Mouse (Mus musculus): Measurements from ENCODE around the gene Smad6.
A peak's percentile ranks its signal among the peaks of the same experiment; 100 is the strongest.

The Smad6 gene

DNA sequence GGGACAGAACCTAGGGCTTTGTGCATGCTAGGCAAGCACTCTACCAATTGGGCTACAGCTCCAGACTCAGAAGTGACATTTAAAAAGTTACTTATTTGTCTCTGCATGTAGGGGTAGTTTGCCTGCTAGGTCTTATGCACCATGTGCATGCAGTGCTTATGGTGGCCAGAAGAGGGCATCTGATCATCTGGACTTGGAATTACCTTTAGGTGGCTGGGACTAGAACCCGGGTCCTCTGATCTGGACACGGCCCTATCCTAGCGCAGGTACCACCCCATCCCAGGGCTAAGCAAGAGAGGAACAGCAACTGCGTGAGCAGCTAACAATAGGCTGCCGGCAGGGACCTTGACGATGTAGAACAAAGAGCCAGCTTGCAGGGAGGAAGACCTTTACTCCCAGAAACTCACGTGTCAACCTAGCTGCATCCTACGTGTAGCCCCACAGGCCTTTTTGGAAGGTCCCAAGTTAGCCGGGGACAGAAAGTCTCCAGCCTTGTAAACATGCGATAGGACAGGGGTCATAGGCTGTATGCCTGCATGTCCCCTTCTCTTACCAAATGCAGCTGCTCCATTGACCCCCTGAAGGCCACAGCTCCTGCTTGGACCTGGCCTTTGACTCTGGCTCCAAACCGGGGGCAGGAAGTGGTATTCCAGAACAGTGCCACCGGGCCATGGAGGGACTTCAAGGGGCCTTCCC, 38.8 kb downstream of the Smad6 start:
- peak; percentile 29 for DNase-seq (ENCODE audit: low spot score)

DNA sequence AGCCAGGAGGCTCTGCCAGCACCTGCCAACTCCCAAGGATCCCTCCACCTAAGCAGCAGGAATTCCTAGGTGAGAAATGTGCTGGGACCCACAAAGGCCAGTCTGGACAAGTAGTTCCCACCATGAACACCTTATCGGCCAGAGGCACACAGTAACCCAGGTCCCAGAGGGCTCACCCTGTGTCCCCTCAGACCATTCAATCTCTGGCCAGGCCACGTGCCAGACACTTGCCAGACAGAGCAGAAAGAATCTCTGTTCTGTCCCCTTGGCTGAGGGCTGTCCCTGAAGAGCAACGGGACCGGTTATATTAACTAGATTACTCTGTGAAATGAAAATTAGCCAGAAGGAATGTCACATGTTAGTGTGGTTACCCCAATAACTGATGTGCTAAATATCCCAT, 39.9 kb downstream of the Smad6 start:
- no peak for DNase-seq (ENCODE audit: low spot score)

DNA sequence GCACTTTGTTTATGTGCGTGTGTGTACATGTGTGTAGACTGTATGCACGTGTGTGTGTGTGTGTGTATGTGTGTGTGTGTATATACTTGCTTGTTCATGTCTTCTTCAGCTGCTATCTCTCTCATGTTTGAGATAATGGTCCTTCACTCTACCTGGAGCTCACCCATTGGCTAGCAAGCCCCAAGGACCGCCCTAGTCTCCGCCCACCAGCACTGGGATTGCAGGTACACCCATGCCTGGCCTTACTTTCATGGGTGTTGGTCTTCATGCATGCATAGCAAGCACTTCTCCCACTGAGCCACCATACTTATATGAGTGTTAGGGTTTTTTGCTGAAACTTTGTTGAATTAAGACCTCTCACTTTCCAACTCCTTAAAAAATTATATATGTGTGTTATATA, 40.5 kb downstream of the Smad6 start:
- DNase-seq (ENCODE audit: low spot score): no peak

DNA sequence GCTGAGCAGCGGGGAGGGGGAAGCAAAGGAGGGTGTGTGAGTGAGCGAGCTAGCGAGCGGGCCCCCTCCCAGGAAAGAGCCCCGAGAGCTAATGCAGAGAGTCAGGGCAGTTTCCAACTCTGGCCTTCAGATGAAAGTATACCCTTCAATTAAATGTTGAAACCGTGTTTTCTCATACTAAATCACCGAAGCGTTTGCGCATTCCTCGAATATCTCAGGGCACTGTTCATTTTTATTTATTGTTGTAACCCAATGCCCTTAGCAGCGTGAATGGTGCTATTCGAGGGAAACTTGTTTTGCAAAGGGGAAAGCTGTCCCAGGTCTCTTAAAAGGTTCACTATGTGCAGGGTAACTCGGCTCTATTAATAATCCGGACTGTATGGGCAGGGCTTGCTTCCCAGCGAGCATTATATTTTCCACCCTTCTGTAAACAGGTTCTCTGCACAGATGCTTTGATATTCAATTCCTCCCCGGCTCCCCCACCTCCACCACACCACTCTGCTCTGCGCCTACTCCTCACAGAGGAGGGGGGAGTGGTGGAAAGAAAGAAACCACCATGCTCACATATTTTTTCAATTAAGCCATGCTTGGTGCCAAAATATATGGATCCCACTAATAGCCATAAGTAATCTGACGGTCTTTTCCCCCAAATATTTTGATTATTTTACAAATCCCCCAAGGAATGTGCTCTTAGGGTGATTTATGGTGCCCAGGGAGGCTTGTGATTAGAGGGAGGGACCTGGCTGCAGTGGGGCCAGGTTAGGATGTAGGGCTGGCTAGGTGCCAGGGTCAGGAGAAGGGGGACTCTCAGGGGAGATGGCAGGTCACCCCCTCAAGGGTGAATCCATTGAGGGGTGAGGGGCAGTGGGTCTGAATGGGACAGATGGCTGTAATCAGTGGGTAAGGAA, 41.4 kb downstream of the Smad6 start:
- no peak for DNase-seq (ENCODE audit: low spot score)

DNA sequence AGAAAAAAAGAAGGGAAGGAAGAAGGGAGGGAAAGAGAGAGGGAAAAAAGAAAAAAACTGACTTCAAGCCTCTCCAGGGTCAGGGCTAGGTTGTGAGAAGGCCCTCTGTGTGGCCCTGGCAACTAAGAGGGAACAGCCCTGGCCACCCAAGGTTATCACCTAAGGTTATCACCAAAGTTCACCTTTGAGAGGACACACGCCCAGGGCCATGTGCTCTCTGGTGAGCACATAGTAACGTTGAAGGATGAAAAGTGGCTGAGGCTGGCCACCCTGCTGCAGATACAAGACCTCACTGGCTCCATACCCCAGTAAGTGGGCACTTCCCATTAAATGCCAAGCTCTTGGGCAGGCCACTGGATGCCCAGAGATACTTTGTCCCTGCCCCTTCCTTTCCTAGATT, 42.6 kb downstream of the Smad6 start:
- DNase-seq (ENCODE audit: low spot score): no peak

DNA sequence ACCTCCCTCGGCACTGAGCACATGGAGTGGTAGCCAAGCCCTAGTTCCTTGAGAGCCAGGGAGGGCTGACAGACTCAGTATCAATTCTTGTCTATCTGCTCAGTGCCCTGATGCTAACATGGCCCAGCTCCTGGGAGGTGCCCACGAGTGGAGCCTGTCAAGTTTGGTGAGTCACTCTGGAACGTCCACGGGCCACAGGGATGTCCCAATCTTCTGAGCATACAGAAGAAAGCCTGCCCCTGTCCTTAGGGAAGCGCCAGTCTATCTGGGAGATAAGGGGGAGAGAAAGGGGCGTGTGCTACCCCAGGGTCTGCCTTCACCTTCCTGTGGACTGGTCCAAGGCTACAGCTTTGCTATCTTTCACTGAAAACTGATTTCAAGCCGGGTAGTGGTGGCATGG, 43.2 kb downstream of the Smad6 start:
- DNase-seq (ENCODE audit: low spot score): no peak

DNA sequence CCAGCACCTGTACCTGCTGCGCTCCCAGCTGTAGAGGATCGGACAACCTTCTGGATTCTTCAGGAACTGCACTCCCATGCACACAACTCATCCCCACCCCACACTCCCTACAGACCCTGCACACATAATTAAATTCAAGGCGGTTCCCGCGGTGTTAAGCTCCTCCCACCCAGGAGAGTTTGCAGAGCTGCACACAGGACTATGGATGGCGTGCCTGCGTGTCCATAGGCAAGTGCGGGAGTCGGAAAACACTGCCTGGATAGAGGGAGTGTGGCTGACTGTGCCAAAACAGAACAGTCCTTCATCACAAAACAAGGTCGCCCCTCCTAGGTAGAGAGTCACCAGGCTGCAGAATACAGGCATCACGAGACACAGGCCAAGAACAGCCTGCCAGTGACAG, 45.9 kb downstream of the Smad6 start:
- no peak for DNase-seq (ENCODE audit: low spot score)

DNA sequence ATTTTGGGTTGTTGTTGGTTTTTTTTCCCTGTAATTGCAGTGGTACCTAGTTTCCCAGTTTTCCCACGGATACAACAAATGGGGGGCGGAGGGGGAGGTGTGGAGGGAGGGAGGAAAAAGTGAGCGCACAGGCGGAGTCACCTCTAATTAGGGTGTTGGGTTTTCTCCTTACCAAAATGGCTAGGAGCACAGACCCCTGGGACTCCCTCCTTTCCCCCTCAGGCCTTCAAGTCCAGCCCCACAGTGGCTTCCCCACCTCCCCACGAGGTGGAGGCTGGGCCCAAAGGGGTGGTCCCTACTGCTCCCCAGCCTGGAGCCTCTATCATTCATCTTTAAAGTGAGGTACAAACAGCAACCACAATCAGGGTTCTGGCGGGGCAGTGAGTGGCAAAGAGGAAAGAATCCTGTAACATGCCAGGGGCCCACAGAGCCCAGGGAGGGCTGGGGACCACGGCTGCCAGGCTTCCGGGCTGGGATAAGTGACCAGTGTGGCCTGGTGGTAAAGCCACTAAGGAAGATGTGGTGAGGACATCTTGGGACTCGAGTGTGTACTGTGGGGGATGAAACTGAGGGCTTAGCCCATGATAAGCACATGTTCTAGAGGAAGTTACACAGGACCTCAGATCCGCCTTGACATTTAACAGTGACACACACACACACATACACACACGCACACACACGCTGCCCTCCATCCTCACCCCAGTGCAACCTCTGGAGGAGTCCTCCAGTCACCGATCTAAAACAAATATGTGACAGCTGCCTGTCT, 47.4 kb downstream of the Smad6 start:
- DNase-seq (ENCODE audit: low spot score): no peak

DNA sequence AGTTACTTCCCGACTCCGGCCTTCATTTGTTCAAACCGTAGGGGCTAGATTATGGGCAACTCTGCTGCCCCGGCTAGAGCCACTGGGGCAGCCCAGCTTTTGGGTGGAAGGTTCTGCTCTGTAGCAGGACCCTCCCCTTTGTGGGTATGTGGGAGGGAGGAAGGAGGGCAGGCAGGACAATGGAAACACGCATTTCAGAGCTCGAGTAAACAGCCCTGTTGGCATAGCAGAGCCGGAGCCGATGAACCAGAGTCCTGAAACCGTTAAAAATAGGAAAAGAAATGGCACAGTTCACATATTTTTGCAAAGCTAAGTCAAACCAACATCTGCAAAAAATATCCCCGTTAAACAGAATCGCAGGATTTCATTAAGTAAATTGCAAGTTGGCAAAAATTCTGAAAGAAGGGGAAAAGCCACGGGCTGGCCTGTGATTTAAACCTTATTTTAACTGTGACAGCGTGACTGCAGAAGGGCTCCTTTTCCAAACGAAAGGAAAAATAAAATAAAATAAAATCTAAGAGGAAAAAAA, 48.1 kb downstream of the Smad6 start:
- no peak for DNase-seq (ENCODE audit: low spot score)

DNA sequence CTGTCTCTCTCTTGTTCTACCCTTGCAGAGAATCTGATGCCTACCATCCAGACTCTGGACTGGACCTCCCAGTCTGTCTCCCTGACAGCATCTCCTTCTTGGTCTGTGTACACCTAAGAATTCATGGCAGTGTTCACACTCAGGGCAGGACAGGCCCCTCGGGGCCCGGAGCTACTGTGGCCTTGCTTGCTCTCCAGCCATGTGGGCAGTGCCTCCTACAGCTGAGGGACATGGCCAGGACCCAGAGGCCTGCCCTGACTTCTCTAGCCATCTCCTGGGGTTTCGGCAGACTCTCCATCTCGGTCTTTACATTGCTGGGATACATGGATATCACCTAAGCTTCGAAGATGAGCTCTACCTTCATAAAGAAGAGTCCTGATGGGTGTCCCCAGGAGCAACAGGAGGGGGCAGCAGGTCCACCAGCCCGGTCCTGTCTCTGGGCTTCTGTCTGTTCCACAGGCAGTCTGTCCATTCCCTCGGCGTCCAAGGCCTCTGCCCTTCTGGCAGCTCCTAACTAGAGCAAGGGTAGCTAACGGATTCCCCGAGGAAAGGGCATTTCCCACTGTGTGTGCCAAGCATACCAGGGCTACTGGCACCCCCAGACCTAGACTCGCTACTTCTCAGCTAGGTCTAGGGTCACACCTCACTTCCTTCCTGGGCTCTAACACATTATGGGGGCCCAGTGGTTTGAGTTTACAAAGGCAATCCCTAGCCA, 49.1 kb downstream of the Smad6 start:
- DNase-seq (ENCODE audit: low spot score): no peak

DNA sequence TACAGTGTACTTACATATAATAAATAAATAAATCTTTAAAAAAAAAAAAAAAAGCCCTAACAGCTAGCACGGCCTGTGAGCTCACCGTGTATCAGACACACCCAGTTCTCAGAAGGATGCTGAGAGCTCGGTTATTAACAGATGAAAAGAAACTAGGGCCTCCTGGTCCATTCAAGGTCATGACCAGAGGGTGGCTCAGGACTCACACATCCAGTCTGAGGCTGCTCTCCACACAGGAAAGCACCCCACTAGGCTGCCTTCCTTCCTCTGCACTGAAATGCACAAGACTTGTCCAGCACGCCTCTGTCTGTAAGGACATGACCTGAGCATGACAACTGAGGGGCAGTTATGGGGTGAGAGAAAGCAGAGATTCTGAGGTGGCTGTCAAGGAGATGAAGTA, 50.3 kb downstream of the Smad6 start:
- DNase-seq (ENCODE audit: low spot score): no peak

DNA sequence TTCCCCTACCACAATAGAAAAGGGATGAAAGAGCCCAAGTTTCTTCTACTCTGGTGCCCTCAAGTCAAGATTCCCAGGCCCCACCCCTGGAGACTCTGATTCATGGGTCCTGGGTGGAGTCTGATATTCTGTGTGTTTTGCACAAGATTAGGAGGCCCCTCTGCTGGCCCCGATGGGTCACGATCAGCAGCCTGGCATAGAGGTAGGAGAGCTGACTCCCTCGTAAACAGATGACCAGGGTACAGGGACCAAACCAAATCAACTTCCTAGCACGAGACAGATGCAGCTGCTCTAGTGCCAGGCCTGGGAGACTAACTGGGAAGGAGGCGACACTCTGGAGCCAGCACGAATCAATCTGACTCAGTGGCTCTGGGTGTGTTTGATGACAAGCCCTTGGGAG, 51.0 kb downstream of the Smad6 start:
- peak; percentile 27 for DNase-seq (ENCODE audit: low spot score)

DNA sequence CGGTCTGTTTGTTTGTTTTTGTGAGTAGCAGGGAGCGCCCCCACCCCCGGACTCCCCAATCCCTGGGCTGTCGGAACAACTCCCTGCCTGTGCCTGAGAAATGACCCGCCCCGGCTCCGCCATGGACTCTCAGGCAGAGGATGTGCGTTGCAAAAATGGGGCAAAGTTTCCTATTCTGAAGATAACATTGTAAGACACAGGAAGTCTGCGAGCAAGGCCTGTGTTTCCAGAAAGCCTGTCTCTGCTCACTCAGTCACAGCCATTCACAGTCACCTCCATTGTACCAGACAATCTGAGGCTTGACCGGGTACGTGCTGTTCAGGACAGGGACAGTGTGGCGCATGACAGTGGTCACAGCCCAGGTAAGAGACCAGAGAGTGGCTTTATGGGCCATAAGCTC, 51.5 kb downstream of the Smad6 start:
- no peak for DNase-seq (ENCODE audit: low spot score)

DNA sequence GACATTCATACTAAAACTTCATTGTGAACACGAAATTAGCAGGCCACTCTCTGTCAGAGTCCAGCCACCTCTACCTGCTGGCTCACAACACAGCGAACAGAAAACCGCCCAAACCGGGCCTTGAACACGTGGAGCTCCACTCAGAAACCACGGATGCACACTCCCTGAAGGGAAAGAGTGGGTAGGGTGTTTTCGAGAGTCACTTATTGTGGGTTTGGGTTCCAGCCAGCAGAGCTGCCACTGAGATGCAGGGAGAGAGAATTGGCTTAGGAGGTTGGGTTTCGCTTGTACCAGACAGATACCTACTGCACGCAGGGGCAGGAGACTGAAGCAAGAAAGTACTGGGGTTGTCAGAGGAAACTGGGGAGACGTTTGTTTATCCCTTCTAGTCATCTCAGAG, 52.4 kb downstream of the Smad6 start:
- no peak for DNase-seq (ENCODE audit: low spot score)

DNA sequence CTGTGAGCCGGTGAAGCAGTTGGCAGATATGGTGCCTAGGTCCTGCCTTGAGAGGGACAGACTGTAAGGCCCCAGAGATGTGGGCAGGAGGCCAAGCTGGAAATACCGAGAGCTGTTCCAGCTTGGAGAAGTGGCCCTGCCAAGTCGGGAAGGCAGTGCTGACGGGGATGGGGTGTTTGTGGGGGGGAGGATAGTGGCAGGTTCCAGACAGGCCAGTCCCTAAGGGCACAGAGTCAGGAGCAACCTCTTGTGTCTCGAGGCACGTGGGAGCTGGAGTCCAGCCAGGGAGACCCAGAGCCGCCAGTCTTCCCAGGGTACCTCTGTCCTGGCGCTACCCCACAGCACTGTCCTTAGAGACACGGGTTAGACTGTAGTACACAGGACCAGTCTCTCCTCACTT, 53.3 kb downstream of the Smad6 start:
- DNase-seq (ENCODE audit: low spot score): no peak

DNA sequence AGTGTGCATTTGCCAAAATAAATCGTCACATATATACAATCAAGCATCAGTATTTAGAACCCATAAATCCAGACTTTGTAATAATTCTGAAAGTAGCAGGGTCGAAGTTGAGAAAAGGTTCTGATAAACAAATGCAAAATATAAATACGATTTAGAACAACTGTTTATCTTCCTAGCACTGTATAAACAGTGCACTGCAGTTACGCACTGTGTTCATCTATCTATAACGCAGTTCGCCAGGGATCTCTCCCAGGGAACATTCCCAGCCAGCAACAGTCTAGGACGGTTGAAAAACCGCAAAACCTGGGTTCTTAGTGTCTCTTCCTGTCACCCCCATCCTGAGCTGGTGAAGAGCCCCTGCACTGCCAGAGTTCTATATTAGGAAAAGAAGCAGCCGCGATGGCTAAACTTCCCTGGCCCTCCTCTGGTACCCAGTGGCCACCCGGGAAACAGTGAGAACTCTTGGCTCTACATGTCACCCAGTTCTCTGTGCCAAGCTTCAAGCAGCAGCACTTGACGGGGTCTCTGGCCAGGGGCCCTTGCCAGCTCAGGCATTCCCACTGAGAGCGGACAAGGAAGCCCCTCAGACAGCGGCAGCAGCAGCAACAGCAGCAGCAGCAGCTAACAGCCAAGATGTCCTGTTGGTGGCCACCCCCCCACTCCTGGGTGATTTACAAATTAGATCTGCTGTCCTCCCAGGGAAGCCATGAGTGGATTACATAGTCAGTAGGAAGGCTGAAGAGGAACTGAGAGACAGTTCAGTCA, 54.3 kb downstream of the Smad6 start:
- no peak for DNase-seq (ENCODE audit: low spot score)

DNA sequence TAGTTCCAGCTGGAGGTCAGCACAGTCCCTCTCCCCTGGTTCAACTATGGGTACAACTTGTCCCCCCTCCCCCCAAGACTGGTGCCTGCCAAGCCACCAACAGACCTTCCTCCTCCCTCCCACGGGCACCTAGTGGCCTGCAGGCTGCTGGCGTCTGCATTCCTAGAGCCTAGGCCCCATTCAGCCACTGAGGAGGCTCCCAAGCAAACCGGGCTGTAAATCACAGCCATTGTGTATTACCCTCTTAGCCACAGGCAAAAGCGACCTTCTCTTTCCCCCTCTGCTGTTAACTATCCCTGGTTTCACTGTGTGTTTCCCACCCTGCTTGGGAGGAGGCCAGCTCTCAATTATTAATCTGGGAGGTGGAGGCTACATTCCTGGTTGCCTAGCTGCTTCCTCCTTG, 56.3 kb downstream of the Smad6 start:
- DNase-seq (ENCODE audit: low spot score): no peak

DNA sequence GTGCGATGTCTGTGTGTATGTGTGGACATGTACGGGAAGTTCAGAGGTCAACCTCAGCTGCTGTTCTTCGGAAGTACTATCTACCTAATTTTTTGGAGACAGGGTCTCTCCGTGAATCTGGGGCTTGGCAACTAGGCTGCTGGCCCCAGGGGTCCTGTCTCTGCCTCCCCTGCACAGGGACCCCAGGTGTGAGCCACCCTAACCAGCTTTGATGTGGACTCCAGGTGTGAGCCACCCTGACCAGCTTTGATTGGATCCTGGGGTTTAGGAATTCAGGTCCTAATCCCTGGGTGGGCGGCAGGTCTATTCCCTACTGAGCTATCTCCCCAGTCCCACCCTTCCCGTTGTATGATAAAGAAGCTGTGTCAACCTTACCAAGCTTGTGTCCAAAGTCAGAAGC, 60.0 kb downstream of the Smad6 start:
- no peak for DNase-seq (ENCODE audit: low spot score)

DNA sequence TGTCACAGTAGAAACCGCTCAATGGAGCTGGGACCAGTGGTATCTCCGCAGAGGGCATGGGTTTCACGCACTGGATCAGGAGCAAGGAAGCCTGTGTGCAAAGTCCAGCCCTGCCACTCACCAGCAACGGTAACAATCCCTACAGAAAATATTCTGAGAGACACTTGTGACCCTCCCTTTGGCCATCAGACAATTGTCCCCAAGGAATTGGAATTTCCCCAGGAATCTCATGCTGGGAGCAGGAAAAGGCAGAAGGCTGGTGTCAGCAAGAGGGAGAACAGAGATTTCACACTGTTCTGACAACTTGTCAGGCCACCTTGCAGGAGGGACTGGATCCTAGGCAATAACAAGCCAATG, 61.1 kb downstream of the Smad6 start:
- DNase-seq (ENCODE audit: low spot score): no peak

DNA sequence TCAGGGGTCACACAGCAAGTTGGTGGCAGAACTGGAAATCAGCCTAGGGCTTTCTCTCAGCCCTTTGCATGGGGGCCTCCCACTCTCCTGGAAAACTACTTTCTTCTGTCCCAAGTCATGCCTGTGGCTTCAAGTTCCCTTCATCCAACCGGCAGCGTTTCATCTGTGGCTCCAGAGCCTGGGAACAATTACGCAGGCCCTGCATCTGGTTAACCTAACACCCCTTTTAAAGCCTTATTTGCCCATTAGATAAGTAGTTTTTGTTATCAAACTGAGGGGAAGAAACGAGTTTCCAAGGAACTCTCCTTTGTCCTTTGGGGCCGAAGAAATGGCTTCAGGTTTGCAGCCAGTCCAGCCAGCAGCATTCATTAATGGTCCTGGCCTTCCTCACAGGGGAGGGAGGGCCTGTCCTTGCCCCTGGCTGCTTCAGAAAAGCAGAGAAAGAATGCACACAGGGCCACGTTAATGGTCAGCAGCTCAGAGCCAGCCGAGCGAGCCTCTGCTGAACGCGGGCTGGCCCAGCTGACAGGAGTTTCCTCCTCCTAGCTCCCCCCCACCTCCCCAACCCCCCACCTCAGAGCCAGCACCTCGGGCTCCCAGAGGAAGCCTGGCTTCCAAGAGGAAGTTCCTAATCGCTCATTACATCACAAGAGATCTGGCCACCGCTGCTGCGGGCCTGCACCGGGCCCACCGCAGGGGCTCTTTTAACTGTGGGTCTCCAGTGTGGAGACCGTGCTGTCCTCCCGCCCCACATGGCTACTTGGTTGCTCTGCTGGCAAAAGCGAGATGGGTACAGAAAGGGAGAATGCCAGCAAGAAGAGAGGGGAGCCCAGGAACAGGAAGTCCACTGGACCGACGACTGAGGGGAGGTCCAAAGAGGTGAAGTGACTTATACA, 61.7 kb downstream of the Smad6 start:
- no peak for DNase-seq (ENCODE audit: low spot score)

All from c-Kit-positive CD71-positive TER-119-positive erythroid progenitor cells, embryonic 14.5 days (primary cell).